Mouse (Mus musculus) liver, postnatal 0 days (tissue): ENCODE measurements around the gene Uchl4.

ENCODE experiments used
- CTCF ChIP-seq: sonication (generic); IDR thresholded peaks from 2 replicates; pipeline ENCODE4 v1.5.1; 2016; ENCODE audit warnings: antibody characterized with exemption, low read depth
- EP300 ChIP-seq: IDR thresholded peaks from 2 replicates; pipeline ENCODE4 v1.6.1; 2016; ENCODE audit warnings: antibody characterized with exemption, low read depth, mild to moderate bottlenecking

DNA sequence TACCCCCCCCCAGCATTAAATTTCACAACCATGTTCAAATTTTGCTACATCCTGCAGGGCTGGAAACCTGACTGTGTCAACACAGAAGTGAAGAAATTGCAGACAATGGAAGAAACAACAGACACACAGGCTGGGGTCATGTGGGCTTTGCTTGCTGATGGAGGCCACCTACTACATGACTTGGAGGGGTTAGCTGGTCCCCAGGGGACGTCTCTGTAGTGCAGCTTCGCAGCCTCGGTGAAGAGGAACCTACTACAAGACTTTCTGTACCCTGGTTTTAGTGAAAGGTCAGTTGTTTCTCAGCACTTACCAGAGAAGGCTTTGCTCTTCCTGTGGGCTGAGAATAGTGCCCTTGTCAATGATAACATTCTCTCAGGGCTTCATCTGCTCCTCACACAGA lies 36.2 kb downstream of the Uchl4 start:
- no peak for TF ChIP-seq EP300
- TF ChIP-seq CTCF = no peak
